Mouse (Mus musculus): Measurements from ENCODE around the gene Ano9. TPM values are rescaled to one million over a fixed set of nuclear protein-coding genes. Genes with fewer than 3 reads are reported as not detected.

The Ano9 gene
- total and polyA plus RNA-seq, 3 experiments, result 0.03 to 0.08 TPM; not detected in 1

GRCm38 (mm10) chr7:141060426-141061242, 57.0 kb downstream of the Ano9 start, which contains the start of gene B4galnt4:
Gene B4galnt4 (plus strand): TSS chr7:141061104.
- Histone ChIP-seq H3K27me3 (ENCODE audit: control insufficient read depth in 1 of 2, insufficient read depth in 2 of 2, low read length in 2 of 2) (peaks cover 10 to 19% of the 10 kb centered on the region in 2 experiments), H3K79me2 (ENCODE audit: control insufficient read depth, insufficient read depth, low read length, poor library complexity) (no peaks in the 10 kb centered on the region), H3K4me3 (ENCODE audit: control insufficient read depth in 1 of 2, insufficient read depth in 1 of 2, low read depth in 2 of 2, low read length in 2 of 2) (peak within 1 kb of the TSS in 1 of 2 experiments; percentile 34; a peak in 2 of 4 replicates), H3K4me1 (ENCODE audit: control insufficient read depth in 1 of 2, insufficient read depth in 2 of 2, low read length in 2 of 2) (no peaks in the 10 kb centered on the region), H3K9me3 (replicated peaks; ENCODE audit: insufficient read depth, low read length) (no peaks in the 10 kb centered on the region), H3K9ac (ENCODE audit: control insufficient read depth, low read depth, low read length, poor library complexity, severe bottlenecking) (0 out of 2 replicates have a peak within 1 kb of the TSS, but pooled peaks have one; percentile 4), H3K27ac (ENCODE audit: control insufficient read depth, low read depth, low read length) (no peak within 1 kb of the TSS), H3K36me3 (ENCODE audit: control insufficient read depth in 1 of 2, insufficient read depth in 2 of 2, low read length in 2 of 2) (no peaks in the 10 kb centered on the region)
- no peak for TF ChIP-seq RCOR1 (IDR thresholded peaks at IDR 0.05; ENCODE audit: low read depth, low read length)
- no peak for TF ChIP-seq POLR2AphosphoS5 (IDR thresholded peaks at IDR 0.05; ENCODE audit: borderline replicate concordance, low read depth, low read length)
- peak in 1 of 2 experiments; percentile 32; a peak in 2 of 4 replicates for TF ChIP-seq POLR2A (IDR thresholded peaks at IDR 0.05; ENCODE audit: control insufficient read depth in 1 of 2, insufficient read depth in 1 of 2, low read depth in 1 of 2, low read length in 2 of 2, poor library complexity in 1 of 2)
- peak; percentile 41; the same call in 1 of the 2 replicates for TF ChIP-seq MAX (IDR thresholded peaks at IDR 0.05; ENCODE audit: low read length)
- peak; percentile 71 for DNase-seq (ENCODE audit: low read depth, low spot score)

GRCm38 (mm10) chr7:141059929-141060328, 57.7 kb downstream of the Ano9 start:
- no peaks in the 10 kb centered on the region for H3K36me3 ChIP-seq (ENCODE audit: control insufficient read depth in 1 of 2, insufficient read depth in 2 of 2, low read length in 2 of 2)
- no peaks in the 10 kb centered on the region for H3K9me3 ChIP-seq (replicated peaks; ENCODE audit: insufficient read depth, low read length)
- no peaks in the 10 kb centered on the region for H3K79me2 ChIP-seq (ENCODE audit: control insufficient read depth, insufficient read depth, low read length, poor library complexity)
- H3K4me3 ChIP-seq (ENCODE audit: control insufficient read depth in 1 of 2, insufficient read depth in 1 of 2, low read depth in 2 of 2, low read length in 2 of 2), result no peak overlapping the region
- DNase-seq (ENCODE audit: low read depth, low spot score), result peak; percentile 32
- no peak overlapping the region for H3K27ac ChIP-seq (ENCODE audit: control insufficient read depth, low read depth, low read length)
- H3K27me3 ChIP-seq (ENCODE audit: control insufficient read depth in 1 of 2, insufficient read depth in 2 of 2, low read length in 2 of 2), result peaks cover 10 to 19% of the 10 kb centered on the region in 2 experiments
- H3K9ac ChIP-seq (ENCODE audit: control insufficient read depth, low read depth, low read length, poor library complexity, severe bottlenecking), result no peak overlapping the region
- H3K4me1 ChIP-seq (ENCODE audit: control insufficient read depth in 1 of 2, insufficient read depth in 2 of 2, low read length in 2 of 2), result no peaks in the 10 kb centered on the region
- no peak for TF ChIP-seq JUND (IDR thresholded peaks at IDR 0.05; ENCODE audit: low read depth, low read length)
- TF ChIP-seq TCF12 (IDR thresholded peaks at IDR 0.05; ENCODE audit: low read depth, low read length), result no peak
- no peak for TF ChIP-seq NELFE (IDR thresholded peaks at IDR 0.05; ENCODE audit: low read depth, low read length)
- no peak for TF ChIP-seq CHD1 (IDR thresholded peaks at IDR 0.05; ENCODE audit: low read depth, low read length)
- TF ChIP-seq MYC (IDR thresholded peaks at IDR 0.05; ENCODE audit: low read depth, low read length), result no peak
- no peak for TF ChIP-seq NRF1 (IDR thresholded peaks at IDR 0.05; ENCODE audit: insufficient read depth, low read depth, low read length, poor library complexity, severe bottlenecking)

DNA sequence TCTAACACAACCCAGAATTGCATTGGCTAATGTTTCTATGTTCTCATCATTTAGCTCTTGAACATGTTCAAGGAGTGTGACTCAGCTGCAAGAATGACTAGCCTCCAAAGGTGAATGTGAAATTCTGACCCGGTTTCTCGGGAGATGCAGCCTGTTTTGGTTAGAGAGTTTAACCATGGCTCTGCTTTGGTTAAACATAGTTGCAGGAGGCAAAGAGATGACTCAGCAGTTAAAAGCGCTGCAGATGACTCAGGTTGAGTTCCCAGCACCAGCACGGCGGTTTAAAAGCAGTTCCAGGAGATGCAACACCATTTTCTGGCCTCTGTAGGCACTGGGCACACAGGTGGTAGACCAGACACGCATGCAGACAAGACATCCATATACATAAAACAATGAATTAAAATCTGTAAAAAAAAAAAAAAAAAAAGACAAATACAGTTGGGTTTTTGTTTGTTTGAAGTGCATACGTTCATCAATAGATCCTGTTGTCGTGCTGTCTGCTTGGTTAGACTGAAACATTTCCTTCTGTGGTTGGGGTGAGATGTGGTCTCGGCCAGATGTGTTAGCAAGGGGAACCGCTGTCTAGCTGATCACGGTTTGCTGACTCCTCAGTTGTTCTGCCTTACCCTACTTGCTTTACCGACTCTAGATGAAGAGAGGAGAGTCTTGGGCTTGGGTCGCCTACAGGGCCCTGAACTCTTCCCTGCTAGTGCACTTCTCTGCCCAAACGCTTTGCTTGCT, 58.8 kb downstream of the Ano9 start:
- H3K4me1 ChIP-seq (ENCODE audit: control insufficient read depth in 1 of 2, insufficient read depth in 2 of 2, low read length in 2 of 2), result no peaks in the 10 kb centered on the region
- no peak overlapping the region for H3K9ac ChIP-seq (ENCODE audit: control insufficient read depth, low read depth, low read length, poor library complexity, severe bottlenecking)
- no peak overlapping the region for H3K27ac ChIP-seq (ENCODE audit: control insufficient read depth, low read depth, low read length)
- peaks cover 10 to 19% of the 10 kb centered on the region in 2 experiments for H3K27me3 ChIP-seq (ENCODE audit: control insufficient read depth in 1 of 2, insufficient read depth in 2 of 2, low read length in 2 of 2)
- H3K4me3 ChIP-seq (ENCODE audit: control insufficient read depth in 1 of 2, insufficient read depth in 1 of 2, low read depth in 2 of 2, low read length in 2 of 2), result no peak overlapping the region
- no peaks in the 10 kb centered on the region for H3K9me3 ChIP-seq (replicated peaks; ENCODE audit: insufficient read depth, low read length)
- no peak for DNase-seq (ENCODE audit: low read depth, low spot score)
- H3K79me2 ChIP-seq (ENCODE audit: control insufficient read depth, insufficient read depth, low read length, poor library complexity), result no peaks in the 10 kb centered on the region
- TF ChIP-seq KAT2A (conservative IDR thresholded peaks at IDR 0.05; ENCODE audit: low read depth, low read length) (no peak), CHD2 (IDR thresholded peaks at IDR 0.05; ENCODE audit: low read length) (no peak), MAZ (IDR thresholded peaks at IDR 0.05; ENCODE audit: low read depth, low read length) (no peak), ZMIZ1 (IDR thresholded peaks at IDR 0.05; ENCODE audit: low read depth, low read length) (no peak), NELFE (IDR thresholded peaks at IDR 0.05; ENCODE audit: low read depth, low read length) (no peak), MEF2A (IDR thresholded peaks at IDR 0.05; ENCODE audit: extremely low read depth, insufficient replicate concordance, low read depth, low read length, poor library complexity, severe bottlenecking) (no peak), MAFK (IDR thresholded peaks at IDR 0.05; ENCODE audit: borderline replicate concordance, low read depth, low read length) (no peak), GATA1 (IDR thresholded peaks at IDR 0.05; ENCODE audit: low read depth, low read length) (no peak), TBP (IDR thresholded peaks at IDR 0.05; ENCODE audit: low read depth, low read length) (no peak), UBTF (IDR thresholded peaks at IDR 0.05; ENCODE audit: borderline replicate concordance, insufficient read depth, low read depth, low read length) (no peak)
- H3K36me3 ChIP-seq (ENCODE audit: control insufficient read depth in 1 of 2, insufficient read depth in 2 of 2, low read length in 2 of 2), result no peaks in the 10 kb centered on the region

All from MEL (cell line).